Mouse (Mus musculus): ENCODE measurements at regions not wholly inside any gene's neighbourhood (a gene's known extent, or its start where the extent isn't known, plus 50 kb on each side); places are given as distances from the start of the nearest gene placed in this dataset.

DNA sequence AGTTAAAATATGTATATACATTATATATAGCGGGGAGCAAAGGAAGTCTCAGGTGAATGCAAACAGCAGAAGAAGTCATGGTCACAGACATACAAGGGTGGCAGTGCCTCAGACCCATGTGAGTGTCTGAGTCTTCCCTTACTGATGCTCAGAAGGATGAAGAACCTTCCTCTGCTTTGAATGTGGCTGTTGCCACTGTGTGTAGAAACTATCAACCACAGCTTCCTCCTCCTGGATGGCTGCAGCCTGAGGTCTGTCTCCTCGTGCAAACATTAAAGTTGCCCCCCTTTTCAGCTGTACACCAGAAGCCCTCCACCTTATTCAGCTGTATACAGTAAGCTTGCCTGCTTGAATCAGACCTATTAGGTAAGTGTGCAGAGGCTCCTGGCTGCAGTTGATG is 79.4 kb upstream of the Tspan5 start:
- DNase-seq (ENCODE audit: low spot score in 2 of 2), result no peak

DNA sequence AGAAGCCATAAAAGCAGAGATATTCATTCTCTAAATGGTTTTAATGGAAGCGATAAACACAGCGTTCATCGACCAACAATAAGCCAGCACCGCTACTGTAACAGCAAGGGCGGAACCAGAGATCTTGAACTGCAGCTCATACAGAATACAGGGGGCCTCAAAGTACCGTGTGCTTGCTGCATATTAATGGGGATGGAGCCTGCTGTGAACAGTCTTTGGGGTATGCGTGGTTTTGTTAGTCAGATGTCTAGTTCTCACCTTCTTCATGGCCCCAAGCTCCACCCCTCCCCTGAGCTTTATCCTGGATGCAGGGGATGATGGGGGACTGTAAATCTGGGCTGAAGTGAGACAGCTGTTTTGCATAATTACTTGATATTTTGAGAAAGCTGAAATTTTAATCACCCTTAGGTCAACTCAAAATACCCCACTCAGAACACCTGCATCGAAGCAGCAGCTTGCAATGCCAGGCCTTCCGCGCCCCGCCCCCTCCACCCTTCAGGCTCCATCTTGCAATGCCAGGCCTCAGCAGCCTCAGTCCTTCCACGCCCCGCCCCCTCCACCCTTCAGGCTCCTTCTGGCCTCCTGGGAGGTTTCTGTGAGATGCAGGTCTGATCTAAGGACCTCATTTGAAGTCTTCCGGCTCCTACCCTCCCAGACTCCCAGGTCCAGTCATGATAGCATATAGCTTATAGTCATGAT is 73.5 kb upstream of the Tspan5 start:
- DNase-seq (ENCODE audit: low spot score in 2 of 2), result no peak

DNA sequence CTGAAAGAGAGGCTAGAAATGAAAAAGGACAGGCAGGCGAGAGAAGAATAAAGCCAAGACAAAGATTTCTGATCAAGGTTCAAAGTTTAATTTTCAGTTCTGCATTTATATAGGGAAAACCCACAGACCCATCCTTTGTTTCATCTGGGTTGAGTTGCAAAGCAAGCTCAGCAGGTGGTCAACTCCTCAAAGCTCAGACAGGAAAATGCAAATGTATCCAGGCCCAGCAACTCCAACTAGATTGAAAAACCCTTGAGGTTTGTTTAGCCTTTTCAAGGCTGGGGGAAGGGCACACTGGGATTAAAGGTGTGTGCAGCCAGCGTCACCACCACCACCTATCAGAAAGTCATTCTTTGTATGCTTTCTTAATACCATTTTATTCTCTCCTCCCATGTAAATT is 66.1 kb upstream of the Tspan5 start:
- no peak for DNase-seq (ENCODE audit: low spot score in 2 of 2)

DNA sequence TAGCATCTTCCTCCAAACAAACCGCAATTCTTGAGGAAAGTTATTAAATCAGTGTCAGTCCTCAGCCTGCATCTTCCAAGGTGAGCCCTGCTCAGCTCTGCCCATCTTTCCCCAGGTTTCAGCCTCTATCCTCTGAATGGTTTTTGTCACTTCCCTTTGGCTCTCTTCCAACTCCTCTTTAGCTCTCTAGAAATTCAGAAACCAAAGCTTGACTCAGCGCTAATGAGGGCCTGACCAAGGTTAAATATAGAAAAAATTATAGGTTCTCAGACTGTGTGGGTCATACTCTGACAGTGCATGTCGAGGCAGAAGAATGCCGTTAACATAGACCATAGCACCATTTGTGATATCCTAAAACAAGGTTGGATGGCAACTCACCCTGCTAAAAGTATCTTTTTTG is 63.6 kb upstream of the Tspan5 start:
- DNase-seq (ENCODE audit: low spot score in 2 of 2), result no peak

DNA sequence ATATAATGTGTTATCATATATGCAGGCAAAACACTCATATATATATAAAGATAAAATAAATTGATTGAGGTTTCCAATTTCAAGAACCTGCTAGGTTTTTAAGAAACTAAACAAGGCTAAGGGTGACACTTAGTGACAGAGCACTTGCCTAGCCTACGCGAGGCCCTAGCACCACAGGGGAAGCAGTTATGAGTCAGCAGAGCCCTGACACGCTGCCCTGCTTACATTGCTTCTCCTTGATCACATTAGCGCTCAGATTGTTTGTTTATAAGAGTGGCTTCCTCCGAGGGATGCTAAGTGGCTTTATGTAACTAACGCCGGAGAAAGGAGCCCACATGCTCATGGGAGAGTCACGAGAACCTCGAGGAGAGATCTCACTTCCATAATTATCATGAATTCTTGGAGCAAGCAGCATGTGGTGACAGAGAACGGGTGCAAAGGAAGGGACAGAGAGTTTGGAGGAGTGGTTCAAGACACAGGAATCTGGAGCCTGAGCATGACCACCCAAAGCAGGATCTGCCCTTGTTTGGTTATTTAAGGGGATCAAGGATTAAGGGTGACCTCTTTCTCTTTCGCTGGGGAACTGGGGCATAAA is 55.3 kb upstream of the Tspan5 start:
- DNase-seq (ENCODE audit: low spot score in 2 of 2), result no peak

DNA sequence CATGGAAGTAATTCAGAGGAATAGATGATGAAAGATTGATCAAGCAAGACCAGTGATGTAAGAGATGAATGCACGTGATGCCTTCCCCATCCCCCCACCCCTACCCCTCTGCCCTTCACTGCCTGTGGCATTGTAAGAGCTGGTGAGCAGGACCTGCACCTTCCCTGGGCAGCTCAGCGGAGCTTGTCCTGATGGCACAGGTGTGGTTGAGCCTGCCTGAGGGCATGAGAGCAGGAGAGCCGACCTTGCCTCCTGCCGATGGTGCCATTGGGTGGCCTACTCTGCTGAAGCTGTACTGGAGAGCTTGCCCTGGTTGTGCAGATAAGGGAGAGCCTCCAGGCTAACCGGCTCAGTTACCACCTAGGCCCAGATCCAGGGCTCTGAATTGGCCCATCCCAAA is 53.4 kb upstream of the Tspan5 start:
- DNase-seq (ENCODE audit: low spot score in 2 of 2), result no peak
